Mouse (Mus musculus) stomach, embryonic 16.5 days (tissue): ENCODE measurements at regions not wholly inside any gene's neighbourhood (a gene's known extent, or its start where the extent isn't known, plus 50 kb on each side); places are given as distances from the start of the nearest gene placed in this dataset.

Source experiments
- ATAC-seq: fragments of 200-750 bp; cut with Nextera tagmentation; 2 replicates; pipeline ENCODE4 v1.8.0; 2017; ENCODE audit warnings: moderate number of reproducible peaks, moderate TSS enrichment; ENCODE audit not compliant: insufficient read depth, low FRiP score
- H3K27ac ChIP-seq: fragments of 300-500 bp; sonication (generic); 2 replicates; pipeline ENCODE4 v1.5.1; 2014; ENCODE audit warnings: low read length
- H3K27me3 ChIP-seq: fragments of 300-500 bp; sonication (generic); 2 replicates; pipeline ENCODE4 v1.6.1; 2014; ENCODE audit warnings: low read length, control low read depth, mixed read lengths; ENCODE audit not compliant: control insufficient read depth, insufficient read depth
- H3K36me3 ChIP-seq: fragments of 300-500 bp; sonication (generic); 2 replicates; pipeline ENCODE4 v1.6.1; 2014; ENCODE audit warnings: low read length; ENCODE audit not compliant: control insufficient read depth, insufficient read depth
- H3K4me1 ChIP-seq: fragments of 300-500 bp; sonication (generic); 2 replicates; pipeline ENCODE4 v1.6.1; 2014; ENCODE audit warnings: low read length, control low read depth, mixed read lengths; ENCODE audit not compliant: control insufficient read depth, insufficient read depth
- H3K4me2 ChIP-seq: fragments of 300-500 bp; sonication (generic); 2 replicates; pipeline ENCODE4 v1.6.1; 2014; ENCODE audit warnings: low read depth, low read length, mixed read lengths
- H3K4me3 ChIP-seq: fragments of 300-500 bp; sonication (generic); replicated peaks from 2 replicates; pipeline ENCODE4 v1.5.1; 2014; ENCODE audit warnings: mild to moderate bottlenecking, low read length
- H3K9ac ChIP-seq: fragments of 300-500 bp; sonication (generic); 2 replicates; pipeline ENCODE4 v1.6.1; 2014; ENCODE audit warnings: low read length
- H3K9me3 ChIP-seq: fragments of 300-500 bp; sonication (generic); replicated peaks from 2 replicates; pipeline ENCODE4 v1.6.1; 2016; ENCODE audit warnings: low read length, control low read depth; ENCODE audit not compliant: control insufficient read depth
- WGBS: fragments of 180-500 bp; shearing (Covaris S2); extraction: QIAGEN DNeasy Blood & Tissue Kit; methylation state at CpG from one replicate; pipeline ENCODE4 v1.1.7; 2014; 5-methylcytosine and 5-hydroxymethylcytosine counted together

- Histone ChIP-seq H3K27ac (no peak overlapping the region), H3K27me3 (no peaks in the 10 kb centered on the region), H3K9me3 (no peaks in the 10 kb centered on the region), H3K36me3 (no peaks in the 10 kb centered on the region), H3K9ac (no peak overlapping the region), H3K4me2 (no peak overlapping the region), H3K4me1 (no peaks in the 10 kb centered on the region), H3K4me3 (no peak overlapping the region)
- ATAC-seq, result no peak
- WGBS, result 59% methylated on average over 1 of the region's 1 CpGs
Observed at GRCm38 (mm10) chr5:126875842-126876241, 365.8 kb upstream of the Tmem132c start.

DNA sequence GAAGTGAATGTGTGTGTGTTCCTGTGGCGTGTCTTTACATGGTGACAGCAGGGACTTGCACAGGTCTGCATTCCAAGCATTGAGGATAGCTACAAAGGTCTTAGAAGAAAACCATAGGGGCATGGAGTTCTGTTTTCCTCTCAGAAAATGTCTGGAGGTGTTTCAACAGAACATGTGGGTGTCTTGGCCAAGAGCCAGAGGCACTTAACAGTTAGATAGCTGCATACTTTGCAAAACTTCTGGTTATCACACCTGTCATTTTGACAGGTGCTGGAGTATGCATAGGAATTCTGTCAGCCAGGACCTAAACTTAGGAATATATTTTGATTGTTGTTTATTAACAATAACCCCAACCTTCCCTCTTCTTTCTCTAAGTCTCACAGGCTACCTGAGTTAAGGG lies 350.9 kb upstream of the Tmem132c start:
- Histone ChIP-seq H3K27ac (no peak overlapping the region), H3K9ac (no peak overlapping the region), H3K9me3 (no peaks in the 10 kb centered on the region), H3K4me1 (no peaks in the 10 kb centered on the region), H3K4me3 (no peak overlapping the region), H3K4me2 (no peak overlapping the region), H3K27me3 (no peaks in the 10 kb centered on the region), H3K36me3 (no peaks in the 10 kb centered on the region)
- 49% methylated on average over 1 of the region's 1 CpGs for WGBS
- no peak for ATAC-seq

DNA sequence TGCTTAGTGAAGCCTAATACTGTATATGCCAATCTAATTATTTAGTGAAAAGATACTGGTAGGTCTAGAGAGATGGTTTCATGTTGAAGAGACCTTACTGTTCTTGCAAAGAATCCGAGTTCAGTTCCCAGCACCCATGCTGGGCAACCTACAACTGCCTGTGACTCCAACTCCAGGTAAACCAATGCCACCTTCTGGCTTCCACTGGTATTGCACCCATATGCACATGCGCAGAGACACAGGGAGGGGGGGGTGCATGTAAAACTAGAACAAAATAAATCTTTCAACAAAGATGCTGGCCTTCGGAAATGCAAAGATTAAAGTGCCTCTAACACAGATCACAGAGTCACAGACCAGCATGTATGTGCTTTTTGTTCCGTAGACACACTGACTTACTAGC lies 348.5 kb upstream of the Tmem132c start:
- Histone ChIP-seq H3K4me3 (no peak overlapping the region), H3K9me3 (no peaks in the 10 kb centered on the region), H3K9ac (no peak overlapping the region), H3K27ac (no peak overlapping the region), H3K4me2 (no peak overlapping the region), H3K27me3 (no peaks in the 10 kb centered on the region), H3K4me1 (no peaks in the 10 kb centered on the region), H3K36me3 (no peaks in the 10 kb centered on the region)
- WGBS, result 89% methylated on average over 4 of the region's 4 CpGs
- ATAC-seq, result no peak

DNA sequence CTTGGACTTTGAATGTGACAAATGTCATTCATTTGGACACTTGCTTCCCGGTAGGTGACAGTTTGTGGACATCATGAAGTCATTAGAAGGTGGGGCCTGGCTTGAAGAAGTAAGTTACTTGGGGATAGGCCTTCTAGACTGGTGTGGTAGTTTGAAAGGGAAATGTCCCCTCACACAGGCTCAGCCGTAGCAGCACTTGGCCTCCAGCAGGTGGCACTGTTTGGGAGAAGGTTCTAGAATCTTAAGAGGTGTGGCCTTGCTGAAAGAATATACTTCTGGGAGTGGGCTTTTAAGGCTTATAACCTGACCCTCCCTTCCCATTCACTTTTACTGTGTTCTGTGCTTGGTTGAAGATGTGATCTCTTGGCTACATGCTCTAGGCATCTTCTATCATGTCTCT lies 331.5 kb upstream of the Tmem132c start:
- H3K27me3 ChIP-seq, result no peaks in the 10 kb centered on the region
- H3K4me2 ChIP-seq, result no peak overlapping the region
- H3K9ac ChIP-seq, result no peak overlapping the region
- no peak overlapping the region for H3K27ac ChIP-seq
- no peaks in the 10 kb centered on the region for H3K36me3 ChIP-seq
- no peaks in the 10 kb centered on the region for H3K4me1 ChIP-seq
- H3K9me3 ChIP-seq, result no peaks in the 10 kb centered on the region
- ATAC-seq, result no peak
- no peak overlapping the region for H3K4me3 ChIP-seq
- 87% methylated on average over 2 of the region's 2 CpGs for WGBS

- WGBS, result 66% methylated on average over 7 of the region's 7 CpGs
- Histone ChIP-seq H3K36me3 (no peaks in the 10 kb centered on the region), H3K27me3 (no peaks in the 10 kb centered on the region), H3K4me1 (no peaks in the 10 kb centered on the region), H3K9me3 (no peaks in the 10 kb centered on the region; the same call in 1 of the 2 replicates), H3K27ac (no peak overlapping the region), H3K4me2 (no peak overlapping the region), H3K4me3 (no peak overlapping the region), H3K9ac (no peak overlapping the region)
- ATAC-seq, result no peak
Observed at GRCm38 (mm10) chr5:126917300-126917699, 324.3 kb upstream of the Tmem132c start.

DNA sequence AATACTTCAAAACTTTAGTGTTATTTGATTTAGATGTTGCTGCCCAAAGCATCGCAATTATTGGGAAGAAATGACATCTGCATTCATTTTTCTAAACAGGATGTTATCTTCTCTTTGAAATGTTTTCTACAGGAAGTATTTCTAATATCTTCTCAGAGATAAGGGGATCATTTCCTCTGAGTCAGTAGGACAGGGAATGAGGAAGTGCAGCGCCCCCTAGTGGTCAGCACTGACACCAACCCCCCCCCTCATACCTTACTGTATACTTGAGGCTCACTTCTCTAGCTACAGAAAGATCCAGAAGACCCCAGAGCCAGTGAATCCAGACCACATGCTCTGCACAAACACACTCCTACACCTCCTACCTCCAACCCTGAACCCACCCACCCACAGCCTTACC lies 308.1 kb upstream of the Tmem132c start:
- Histone ChIP-seq H3K4me2 (no peak overlapping the region), H3K36me3 (no peaks in the 10 kb centered on the region), H3K4me3 (no peak overlapping the region), H3K27me3 (no peaks in the 10 kb centered on the region), H3K4me1 (no peaks in the 10 kb centered on the region), H3K27ac (no peak overlapping the region), H3K9me3 (no peaks in the 10 kb centered on the region), H3K9ac (no peak overlapping the region)
- WGBS, result 43% methylated on average over 2 of the region's 2 CpGs
- ATAC-seq, result no peak

DNA sequence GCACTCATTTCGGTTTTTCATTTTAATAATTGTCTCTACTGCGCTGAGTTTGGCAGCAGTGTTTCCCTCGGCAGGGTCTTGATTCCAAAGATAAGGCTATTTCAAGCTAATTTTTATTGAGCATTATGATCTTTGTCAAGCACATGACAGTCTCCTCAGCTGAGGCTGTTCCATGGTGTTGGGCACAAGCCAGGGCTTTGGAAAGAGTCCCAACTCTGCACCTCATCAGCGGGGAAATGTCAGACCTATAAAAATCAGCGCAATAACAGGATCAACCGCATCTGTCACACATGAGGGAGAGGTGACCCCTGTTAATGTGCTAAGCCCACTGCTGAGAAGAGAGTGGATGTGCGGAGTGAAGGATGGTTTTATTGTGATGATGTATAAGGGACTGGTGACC lies 296.7 kb upstream of the Tmem132c start:
- H3K9me3 ChIP-seq, result no peaks in the 10 kb centered on the region
- no peak overlapping the region for H3K4me3 ChIP-seq
- H3K36me3 ChIP-seq, result no peaks in the 10 kb centered on the region
- H3K9ac ChIP-seq, result no peak overlapping the region
- WGBS, result 70% methylated on average over 7 of the region's 7 CpGs
- no peaks in the 10 kb centered on the region for H3K4me1 ChIP-seq
- H3K27ac ChIP-seq, result no peak overlapping the region
- H3K27me3 ChIP-seq, result no peaks in the 10 kb centered on the region
- no peak for ATAC-seq
- H3K4me2 ChIP-seq, result no peak overlapping the region

GRCm38 (mm10) chr5:126954189-126954588 lies 287.4 kb upstream of the Tmem132c start:
- 51% methylated on average over 5 of the region's 5 CpGs for WGBS
- no peaks in the 10 kb centered on the region for H3K27me3 ChIP-seq
- H3K4me2 ChIP-seq, result no peak overlapping the region
- no peak for ATAC-seq
- no peaks in the 10 kb centered on the region for H3K4me1 ChIP-seq
- no peak overlapping the region for H3K27ac ChIP-seq
- H3K9ac ChIP-seq, result no peak overlapping the region
- no peaks in the 10 kb centered on the region for H3K36me3 ChIP-seq
- no peak overlapping the region for H3K4me3 ChIP-seq
- no peaks in the 10 kb centered on the region; the same call in 1 of the 2 replicates for H3K9me3 ChIP-seq

- Histone ChIP-seq H3K9me3 (no peaks in the 10 kb centered on the region; the same call in 1 of the 2 replicates), H3K4me2 (no peak overlapping the region), H3K4me1 (no peaks in the 10 kb centered on the region), H3K9ac (no peak overlapping the region), H3K36me3 (no peaks in the 10 kb centered on the region), H3K4me3 (no peak overlapping the region), H3K27me3 (no peaks in the 10 kb centered on the region), H3K27ac (no peak overlapping the region)
- ATAC-seq, result no peak
- WGBS, result 69% methylated on average over 6 of the region's 6 CpGs
Observed at GRCm38 (mm10) chr5:126954634-126955033, 287.0 kb upstream of the Tmem132c start.

- Histone ChIP-seq H3K4me3 (no peak overlapping the region), H3K9me3 (0 out of 2 replicates have a peak, but pooled peaks cover 3% of the 10 kb centered on the region), H3K4me2 (no peak overlapping the region), H3K27ac (no peak overlapping the region), H3K27me3 (no peaks in the 10 kb centered on the region), H3K4me1 (no peaks in the 10 kb centered on the region), H3K36me3 (no peaks in the 10 kb centered on the region), H3K9ac (no peak overlapping the region)
- no peak for ATAC-seq
- 83% methylated on average over 4 of the region's 4 CpGs for WGBS
Observed at GRCm38 (mm10) chr5:126964577-126964976, 277.0 kb upstream of the Tmem132c start.
